Mouse (Mus musculus): Measurements from ENCODE around the gene Kyat3.
"Not testable (repeated sequence)": the region's sequence is repeated elsewhere in the genome, so short reads cannot be mapped to it uniquely, and the experiment has no call there.

Gene Kyat3

GRCm38 (mm10) chr3:142700442-142701322 is at the start of gene Kyat3:
TSS of gene Kyat3 (plus strand) at chr3:142701051.
- in situ Hi-C loops (cut with MboI, MseI), result no loop called here

GRCm38 (mm10) chr3:142664723-142665122 is 36.1 kb upstream of the Kyat3 start:
- in situ Hi-C loops (cut with MboI, MseI), result no loop called here

GRCm38 (mm10) chr3:142674607-142675006 is 26.2 kb upstream of the Kyat3 start:
- in situ Hi-C loops (cut with MboI, MseI), result no loop called here

GRCm38 (mm10) chr3:142687939-142688338 is 12.9 kb upstream of the Kyat3 start:
- in situ Hi-C loops (cut with MboI, MseI), result no loop called here

- in situ Hi-C loops (cut with MboI, MseI), result no loop called here
Observed at GRCm38 (mm10) chr3:142688353-142688752, 12.5 kb upstream of the Kyat3 start.

- in situ Hi-C loops (cut with MboI, MseI), result no loop called here
Observed at GRCm38 (mm10) chr3:142696517-142696916, 4.3 kb upstream of the Kyat3 start.

- in situ Hi-C loops (cut with MboI, MseI), result no loop called here
Observed at GRCm38 (mm10) chr3:142701407-142701989, 647 bp downstream of the Kyat3 start.

- in situ Hi-C loops (cut with MboI, MseI), result loop anchor here (5.0 kb wide), 2 partner anchors 65 to 215 kb away; partner anchors contain the start of gene Gbp5
Observed at GRCm38 (mm10) chr3:142706581-142707444, 6.0 kb downstream of the Kyat3 start.

- in situ Hi-C loops (cut with MboI, MseI), result loop anchor here (5.0 kb wide), 2 partner anchors 66 to 216 kb away; partner anchors contain the start of gene Gbp5
Observed at GRCm38 (mm10) chr3:142708181-142708848, 7.5 kb downstream of the Kyat3 start.

GRCm38 (mm10) chr3:142708849-142709419 is 8.1 kb downstream of the Kyat3 start:
- in situ Hi-C loops (cut with MboI, MseI), result loop anchor here (5.0 kb wide), 2 partner anchors 67 to 217 kb away; partner anchors contain the start of gene Gbp5

- in situ Hi-C loops (cut with MboI, MseI), result no loop called here
Observed at GRCm38 (mm10) chr3:142710360-142711007, 9.6 kb downstream of the Kyat3 start.

GRCm38 (mm10) chr3:142711372-142711771 is 10.5 kb downstream of the Kyat3 start:
- in situ Hi-C loops (cut with MboI, MseI), result no loop called here

GRCm38 (mm10) chr3:142712401-142713040 is 11.7 kb downstream of the Kyat3 start:
- in situ Hi-C loops (cut with MboI, MseI), result not testable (repeated sequence)

GRCm38 (mm10) chr3:142725481-142725880 is 24.6 kb downstream of the Kyat3 start:
- in situ Hi-C loops (cut with MboI, MseI), result no loop called here

GRCm38 (mm10) chr3:142725969-142726672 is 25.3 kb downstream of the Kyat3 start:
- in situ Hi-C loops (cut with MboI, MseI), result no loop called here

- in situ Hi-C loops (cut with MboI, MseI), result no loop called here
Observed at GRCm38 (mm10) chr3:142734291-142734690, 33.4 kb downstream of the Kyat3 start.

GRCm38 (mm10) chr3:142740896-142741295 is 40.0 kb downstream of the Kyat3 start:
- in situ Hi-C loops (cut with MboI, MseI), result loop anchor here (10.0 kb wide), 1 partner anchor 1154 kb away; no protein-coding TSS in a partner anchor

- in situ Hi-C loops (cut with MboI, MseI), result loop anchor here (10.0 kb wide), 1 partner anchor 1151 kb away; no protein-coding TSS in a partner anchor
Observed at GRCm38 (mm10) chr3:142743973-142744898, 43.4 kb downstream of the Kyat3 start.

Data from T-helper 2 cell (primary cell).